Mouse (Mus musculus) heart, postnatal 0 days (tissue): ENCODE results near the gene Coq9.

Experiments used
- CTCF ChIP-seq: IDR thresholded peaks from 2 replicates; pipeline ENCODE4 v1.5.1; 2016; ENCODE audit warnings: antibody characterized with exemption, control low read depth, low read depth
- EP300 ChIP-seq: IDR thresholded peaks from 2 replicates; pipeline ENCODE4 v1.6.1; 2016; ENCODE audit warnings: antibody characterized with exemption, low read depth

GRCm38 (mm10) chr8:94869146-94869545 lies 31.0 kb downstream of the Coq9 start:
- TF ChIP-seq CTCF, result no peak
- TF ChIP-seq EP300, result no peak
